Mouse (Mus musculus) ovary, postnatal 10 days (tissue): Measurements from ENCODE around the gene Mrps35.

Source experiments
- DNase-seq: peaks from one replicate; pipeline ENCODE4 v3.0.0; 2022; ENCODE audit warnings: low spot score

The Mrps35 gene

GRCm38 (mm10) chr6:147042291-147043290, at the start of gene Mrps35:
Gene Mrps35 (plus strand): TSS chr6:147042764.
- peak; percentile 64 for DNase-seq

GRCm38 (mm10) chr6:146994236-146994635, 48.3 kb upstream of the Mrps35 start:
- peak; percentile 15 for DNase-seq

- no peak for DNase-seq
Observed at GRCm38 (mm10) chr6:146995391-146995790, 47.2 kb upstream of the Mrps35 start.

DNA sequence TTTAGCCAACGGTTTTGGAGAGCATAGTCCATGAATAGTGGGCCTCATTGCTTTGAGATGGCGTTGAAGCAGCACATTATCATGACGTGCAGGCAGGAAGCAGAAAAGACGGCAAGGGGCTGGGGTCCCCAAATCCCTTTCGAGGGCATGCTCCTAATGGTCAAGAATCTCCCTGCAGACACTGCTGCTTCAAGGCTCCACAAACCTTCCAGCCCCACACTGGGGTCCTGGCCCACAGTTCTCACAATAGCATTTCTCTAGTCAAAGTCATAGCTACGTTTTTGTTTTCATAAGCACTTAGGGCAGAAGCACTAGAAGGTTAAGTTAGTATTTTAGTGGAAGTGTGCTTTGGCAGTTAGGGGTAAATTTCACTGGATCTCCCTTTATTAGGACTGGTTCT, 46.7 kb upstream of the Mrps35 start:
- no peak for DNase-seq

DNA sequence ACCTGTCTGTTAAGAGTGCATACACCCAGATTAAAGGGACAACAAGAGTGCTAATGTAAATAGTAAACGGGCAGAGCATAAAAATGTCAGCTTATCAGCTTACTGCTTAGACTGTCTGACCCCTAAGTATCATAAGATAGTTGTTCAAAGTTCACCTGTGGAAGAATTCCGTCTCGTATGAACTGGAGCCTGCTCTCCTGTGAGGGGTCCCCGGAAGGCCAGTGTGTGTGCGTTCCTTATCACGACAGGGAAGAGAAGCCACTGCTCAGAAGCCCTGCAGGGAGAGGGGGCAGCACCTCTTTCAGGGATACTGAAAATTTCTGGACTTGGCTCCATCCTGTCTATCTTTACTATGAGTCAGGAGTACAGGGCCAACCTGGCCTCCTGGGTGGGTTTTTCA, 45.6 kb upstream of the Mrps35 start:
- no peak for DNase-seq

GRCm38 (mm10) chr6:146998710-146999109, 43.9 kb upstream of the Mrps35 start:
- DNase-seq, result no peak

GRCm38 (mm10) chr6:146999302-146999701, 43.3 kb upstream of the Mrps35 start:
- no peak for DNase-seq

GRCm38 (mm10) chr6:146999755-147000154, 42.8 kb upstream of the Mrps35 start:
- DNase-seq, result no peak

DNA sequence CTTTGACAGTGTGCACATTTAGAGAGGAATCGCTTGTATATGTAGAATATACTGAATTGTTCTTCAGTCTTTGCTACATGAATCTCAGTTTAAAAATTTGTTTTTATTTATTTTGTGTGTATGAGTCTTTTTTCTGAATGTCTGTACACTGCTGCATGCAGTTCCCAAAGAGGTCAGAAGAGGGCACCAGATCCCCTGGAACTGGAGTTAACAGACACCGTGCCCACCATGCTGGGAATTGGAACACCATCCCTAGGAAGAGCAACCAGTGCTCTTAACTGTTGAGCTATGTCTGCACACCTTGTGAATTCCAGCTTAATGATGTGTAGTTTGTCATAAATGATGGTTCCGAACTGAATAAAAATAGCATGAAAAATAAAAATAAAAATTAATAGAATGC, 34.4 kb upstream of the Mrps35 start:
- no peak for DNase-seq

DNA sequence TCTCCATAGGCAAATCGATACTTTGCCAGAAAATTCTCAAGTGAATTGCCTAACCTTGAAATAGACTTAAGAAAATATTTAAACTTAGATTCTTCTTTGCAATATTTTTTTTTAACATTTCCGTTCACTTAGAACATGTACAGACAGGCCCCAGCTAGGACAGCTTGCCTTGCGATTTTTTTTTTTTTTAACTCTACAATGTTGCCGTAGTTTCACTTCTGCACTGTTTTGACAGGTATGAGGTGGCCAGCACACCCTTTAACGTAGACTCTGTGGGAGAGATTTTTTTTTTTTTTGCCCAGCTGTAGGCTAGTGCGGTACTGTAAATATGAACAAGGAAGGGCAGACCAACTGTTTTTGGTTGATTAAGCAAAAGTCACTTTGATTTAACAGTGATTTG, 32.2 kb upstream of the Mrps35 start:
- DNase-seq, result no peak

- DNase-seq, result no peak
Observed at GRCm38 (mm10) chr6:147010811-147011520, 31.6 kb upstream of the Mrps35 start.

GRCm38 (mm10) chr6:147011555-147011954, 31.0 kb upstream of the Mrps35 start:
- no peak for DNase-seq

GRCm38 (mm10) chr6:147011977-147012376, 30.6 kb upstream of the Mrps35 start:
- DNase-seq, result no peak

- DNase-seq, result no peak
Observed at GRCm38 (mm10) chr6:147013546-147013945, 29.0 kb upstream of the Mrps35 start.

DNA sequence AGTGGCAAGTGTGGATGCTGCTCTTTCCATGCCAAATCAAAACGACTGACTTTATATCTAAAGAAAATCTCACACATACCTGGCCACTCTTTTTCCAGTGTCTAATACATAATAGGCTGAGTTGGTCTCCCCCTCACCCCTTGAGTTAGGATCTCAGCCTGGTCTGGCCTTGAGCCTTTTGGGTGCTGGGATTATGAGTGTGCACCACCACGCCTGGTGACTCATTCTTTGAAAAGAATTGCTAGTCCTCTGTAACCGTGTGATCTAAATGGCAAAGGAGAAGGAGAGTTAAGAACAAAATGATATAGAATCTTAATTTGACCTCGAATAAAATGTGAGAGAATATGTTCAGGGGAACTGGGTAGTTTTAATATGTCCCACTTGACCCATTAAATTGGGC, 24.7 kb upstream of the Mrps35 start:
- no peak for DNase-seq

DNA sequence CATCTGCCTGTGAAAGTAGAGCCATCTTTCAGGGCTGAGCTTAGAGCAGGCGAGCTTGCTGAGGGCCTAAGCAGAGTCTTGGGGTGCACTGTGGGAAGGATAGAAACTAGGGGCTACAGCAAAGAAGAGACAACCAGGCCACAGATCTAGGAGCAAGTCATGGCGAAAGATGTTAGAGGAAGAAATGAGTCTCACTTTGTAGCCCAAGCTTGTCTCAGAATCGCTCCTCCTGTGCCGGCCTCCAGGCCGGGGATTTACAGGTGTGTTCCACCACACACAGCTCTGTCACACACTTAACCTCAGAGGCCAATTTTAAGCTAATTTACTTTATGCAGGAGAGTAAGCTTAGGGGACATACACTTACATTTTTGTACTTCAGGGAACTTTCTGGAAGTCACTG, 24.2 kb upstream of the Mrps35 start:
- DNase-seq, result no peak

GRCm38 (mm10) chr6:147021181-147021580, 21.4 kb upstream of the Mrps35 start:
- no peak for DNase-seq

- no peak for DNase-seq
Observed at GRCm38 (mm10) chr6:147022375-147023132, 20.0 kb upstream of the Mrps35 start.

- DNase-seq, result no peak
Observed at GRCm38 (mm10) chr6:147023133-147023395, 19.5 kb upstream of the Mrps35 start.

DNA sequence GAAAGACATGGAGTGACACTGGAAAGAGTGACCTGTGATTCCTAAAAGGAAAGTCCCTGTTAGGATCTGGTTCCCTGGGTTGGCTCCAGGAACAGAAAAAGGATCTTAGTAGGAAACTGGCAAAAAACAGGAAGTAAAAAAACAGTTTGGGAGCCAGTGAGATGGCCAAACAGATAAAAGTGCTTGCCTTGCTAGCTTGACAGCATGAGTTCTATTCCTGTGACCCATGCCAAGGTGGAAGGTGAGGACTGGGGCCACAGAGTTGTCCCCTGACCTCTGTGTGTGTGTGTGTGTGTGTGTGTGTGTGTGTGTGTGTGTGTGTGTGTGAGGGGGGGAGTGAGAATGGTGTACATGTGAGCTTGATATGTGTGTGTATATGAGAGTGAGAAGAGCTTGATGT, 19.0 kb upstream of the Mrps35 start:
- no peak for DNase-seq

GRCm38 (mm10) chr6:147024761-147025160, 17.8 kb upstream of the Mrps35 start:
- DNase-seq, result no peak

DNA sequence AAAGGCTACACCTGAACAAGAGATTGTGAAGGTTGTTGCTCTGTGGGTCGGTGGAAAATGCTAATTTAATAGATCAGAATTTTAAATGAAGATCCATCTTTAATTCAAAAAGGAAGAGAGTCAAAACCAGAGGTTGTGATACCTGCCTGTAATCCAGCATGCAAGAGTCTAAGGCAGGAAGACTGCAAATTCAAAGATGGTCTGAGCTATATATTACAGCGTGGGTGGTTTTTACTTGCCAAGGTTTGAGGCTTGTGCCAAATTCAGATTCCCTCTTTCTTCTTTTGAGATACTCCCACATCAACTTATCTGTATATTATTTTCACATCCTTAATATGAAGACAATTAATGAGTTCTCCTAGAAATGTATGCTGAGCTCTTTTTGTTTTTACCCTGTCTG, 14.2 kb upstream of the Mrps35 start:
- no peak for DNase-seq

GRCm38 (mm10) chr6:147029591-147029990, 13.0 kb upstream of the Mrps35 start:
- DNase-seq, result no peak
